Mouse (Mus musculus) lung, adult 2 months (tissue): ENCODE measurements around the gene Syt13.

ENCODE experiments used
- CTCF ChIP-seq: fragments of 200-500 bp; IDR thresholded peaks from 2 replicates; pipeline ENCODE4 v1.5.1; 2011; ENCODE audit warnings: mild to moderate bottlenecking, low read length, control low read depth; ENCODE audit not compliant: insufficient read depth
- POLR2A ChIP-seq: fragments of 200-500 bp; IDR thresholded peaks from 2 replicates; pipeline ENCODE4 v1.6.1; 2011; ENCODE audit warnings: low read depth, mild to moderate bottlenecking, control low read depth, low read length, borderline replicate concordance; ENCODE audit errors: extremely low read depth

DNA sequence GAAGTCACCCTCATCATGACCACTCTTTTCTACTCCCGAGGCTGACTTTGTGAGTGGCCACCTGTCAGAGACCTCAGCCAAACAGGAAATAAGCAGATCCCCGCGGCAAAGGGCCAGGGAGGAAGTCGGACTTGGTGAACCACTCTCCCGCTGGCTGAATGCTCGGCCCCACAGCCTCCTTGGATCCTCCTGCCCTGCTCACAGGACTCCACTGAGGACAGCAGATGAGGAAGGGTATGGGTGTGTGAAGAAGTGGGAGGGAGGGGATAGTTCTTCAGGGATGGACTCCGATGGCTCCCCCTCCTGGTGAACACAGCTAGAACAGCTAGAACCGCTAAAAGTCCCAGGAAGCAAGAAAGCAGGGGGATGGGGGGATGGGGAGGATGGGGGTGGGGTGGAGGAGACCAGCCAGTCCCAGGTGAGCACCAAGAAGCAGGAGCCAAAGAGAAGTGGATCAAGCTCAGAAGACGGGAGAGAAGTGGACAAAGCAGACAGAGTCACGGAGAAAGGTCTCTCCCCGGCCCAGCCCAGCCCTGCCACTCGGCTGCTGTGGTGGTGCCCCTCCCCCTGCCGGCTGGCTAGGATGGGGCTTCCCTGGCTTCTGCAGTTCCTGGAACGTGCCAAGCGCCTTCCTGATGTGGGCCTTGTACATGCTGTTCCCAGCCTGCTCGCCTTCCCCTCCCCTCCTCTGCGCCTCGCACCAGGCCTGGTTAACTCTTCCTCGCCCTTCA lies 73.2 kb downstream of the Syt13 start:
- TF ChIP-seq CTCF (peak; percentile 62), POLR2A (peak; percentile 56; the same call in 1 of the 2 replicates)
